In genomic region chr2:38591751-38592459, GRCm38 (mm10) we compare ENCODE assay signal across 8 mouse cellular contexts. TPM values are rescaled to one million over a fixed set of nuclear protein-coding genes. Genes with fewer than 3 reads are reported as not detected.
DNase-seq lines count a peak whose midpoint lies in the region; ATAC-seq and TF ChIP-seq lines count a peak whose summit lies in the region.

No protein-coding gene starts in this region.

- no peak overlapping the region for H3K4me3 ChIP-seq in liver, embryonic 13.5 days (replicated peaks)
- H3K4me3 ChIP-seq in liver, embryonic 12.5 days: no peak overlapping the region
- H3K4me3 ChIP-seq in cerebellum, adult 2 months (replicated peaks; ENCODE audit: insufficient read depth, low read depth, low read length): no peak overlapping the region
- no peak overlapping the region for H3K4me3 ChIP-seq in hindbrain, embryonic 12.5 days

- TF ChIP-seq POLR2A in cerebellum, adult 2 months (IDR thresholded peaks at IDR 0.05; ENCODE audit: borderline replicate concordance, insufficient read depth, low read length): no peak

- H3K27ac ChIP-seq in liver, embryonic 13.5 days: 0 out of 2 replicates have a peak overlapping the region, but pooled peaks have one; percentile 50
- no peak overlapping the region for H3K27ac ChIP-seq in liver, embryonic 12.5 days
- no peak overlapping the region for H3K27ac ChIP-seq in cerebellum, adult 2 months (ENCODE audit: insufficient read depth, low read length)
- H3K27ac ChIP-seq in hindbrain, embryonic 12.5 days: 0 out of 2 replicates have a peak overlapping the region, but pooled peaks have one; percentile 48

- H3K36me3 ChIP-seq in liver, embryonic 13.5 days: peaks cover 41% of the 10 kb centered on the region
- peaks cover 54% of the 10 kb centered on the region for H3K36me3 ChIP-seq in liver, embryonic 12.5 days
- H3K36me3 ChIP-seq in hindbrain, embryonic 12.5 days: peaks cover 30% of the 10 kb centered on the region

- ATAC-seq in liver, embryonic 13.5 days (ENCODE audit: low read depth): no peak
- ATAC-seq in liver, embryonic 12.5 days: no peak
- ATAC-seq in hindbrain, embryonic 12.5 days (ENCODE audit: low FRiP score): no peak

- no peak overlapping the region for H3K4me2 ChIP-seq in liver, embryonic 13.5 days
- H3K4me2 ChIP-seq in liver, embryonic 12.5 days: no peak overlapping the region
- no peak overlapping the region for H3K4me2 ChIP-seq in hindbrain, embryonic 12.5 days (replicated peaks)

- 68% methylated on average over 6 of the region's 6 CpGs for WGBS in liver, embryonic 13.5 days (ENCODE audit: insufficient replicate concordance)
- 71% methylated on average over 6 of the region's 6 CpGs for WGBS in liver, embryonic 12.5 days (ENCODE audit: insufficient replicate concordance)
- WGBS in cerebellum, adult 2 months: 31% methylated on average over 6 of the region's 6 CpGs
- 72% methylated on average over 6 of the region's 6 CpGs for WGBS in hindbrain, embryonic 12.5 days

- H3K27me3 ChIP-seq in liver, embryonic 13.5 days: no peaks in the 10 kb centered on the region
- no peaks in the 10 kb centered on the region for H3K27me3 ChIP-seq in liver, embryonic 12.5 days (replicated peaks)
- no peaks in the 10 kb centered on the region for H3K27me3 ChIP-seq in cerebellum, adult 2 months (ENCODE audit: control insufficient read depth, insufficient read depth, low read length)
- H3K27me3 ChIP-seq in hindbrain, embryonic 12.5 days: no peaks in the 10 kb centered on the region

- H3K4me1 ChIP-seq in liver, embryonic 13.5 days (replicated peaks): peaks cover 21% of the 10 kb centered on the region
- peaks cover 19% of the 10 kb centered on the region for H3K4me1 ChIP-seq in liver, embryonic 12.5 days
- H3K4me1 ChIP-seq in cerebellum, adult 2 months (ENCODE audit: control insufficient read depth, insufficient read depth, low read length): peaks cover 3% of the 10 kb centered on the region; the same call in 1 of the 2 replicates
- H3K4me1 ChIP-seq in hindbrain, embryonic 12.5 days: peaks cover 20% of the 10 kb centered on the region

- no peaks in the 10 kb centered on the region for H3K9me3 ChIP-seq in liver, embryonic 13.5 days (replicated peaks)
- no peaks in the 10 kb centered on the region for H3K9me3 ChIP-seq in liver, embryonic 12.5 days (replicated peaks)
- H3K9me3 ChIP-seq in hindbrain, embryonic 12.5 days (replicated peaks): no peaks in the 10 kb centered on the region

- peak; percentile 42 for DNase-seq in adrenal gland, adult 2 months
- no peak for DNase-seq in adrenal gland, adult 8-10 months
- no peak for DNase-seq in liver, embryonic 13.5 days
- peak; percentile 47 to 56 for DNase-seq in cerebellum, adult 2 months
- DNase-seq in retina, embryonic 14.5 days (ENCODE audit: low spot score): peak; percentile 60
- DNase-seq in testis, postnatal 14 days (ENCODE audit: low spot score): no peak

- no peak overlapping the region for H3K9ac ChIP-seq in liver, embryonic 13.5 days
- H3K9ac ChIP-seq in liver, embryonic 12.5 days: no peak overlapping the region
- H3K9ac ChIP-seq in hindbrain, embryonic 12.5 days: no peak overlapping the region

- peak; percentile 63; the same call in 1 of the 2 replicates for TF ChIP-seq CTCF in cerebellum, adult 2 months (IDR thresholded peaks at IDR 0.05; ENCODE audit: borderline replicate concordance, insufficient read depth, low read depth, low read length)

RNA-seq across cellular contexts. Expression of gene Psmb7, which starts 52.0 kb away (rescaled TPM):
- total RNA-seq in adrenal gland, adult 2 months (2021): 100 to 1,000 TPM; 278 to 283 TPM
- 25.0 and 29.1 TPM in 2 replicates for polyA plus RNA-seq in adrenal gland, adult 2 months (2012; rRNA removed)
- total RNA-seq in adrenal gland, adult 8-10 months (2022): 100 to 1,000 TPM; 232 to 337 (median 283) TPM
- polyA plus RNA-seq in liver, embryonic 13.5 days (2015; fragmentation: Nextera tagmentation; extraction: Ambion mirVana): 213 and 227 TPM in 2 replicates
- polyA plus RNA-seq in liver, embryonic 12.5 days (2016; fragmentation: Nextera tagmentation; extraction: Ambion mirVana): 195 and 196 TPM in 2 replicates
- polyA plus RNA-seq in cerebellum, adult 2 months (2012; rRNA removed): 294 and 310 TPM in 2 replicates
- polyA plus RNA-seq in hindbrain, embryonic 12.5 days (2016; fragmentation: Nextera tagmentation; extraction: Ambion mirVana): 267 and 272 TPM in 2 replicates

Comparison
In these comparisons a context has a peak if more than half of its experiments do, and no peak if none do; other contexts are left out.
1. DNase-seq: peak in adrenal gland, adult 2 months (single experiment), cerebellum, adult 2 months (2 of 2) and retina, embryonic 14.5 days (single experiment); none in adrenal gland, adult 8-10 months (single experiment), liver, embryonic 13.5 days (single experiment) and testis, postnatal 14 days (single experiment).
2. H3K27ac ChIP-seq: peak in liver, embryonic 13.5 days (single experiment) and hindbrain, embryonic 12.5 days (single experiment); none in liver, embryonic 12.5 days (single experiment) and cerebellum, adult 2 months (single experiment).